ENCODE assay signal across 8 mouse cellular contexts in genomic region chr6:120736566-120736965, GRCm38 (mm10). TPM values are rescaled to one million over a fixed set of nuclear protein-coding genes. Genes with fewer than 3 reads are reported as not detected.
DNase-seq lines count a peak whose midpoint lies in the region; ATAC-seq lines count a peak whose summit lies in the region.

No protein-coding gene starts in this region.

- H3K27ac ChIP-seq in midbrain, embryonic 12.5 days (replicated peaks), result no peak overlapping the region
- no peak overlapping the region for H3K27ac ChIP-seq in midbrain, embryonic 10.5 days (replicated peaks)
- H3K27ac ChIP-seq in neural tube, embryonic 15.5 days (replicated peaks), result no peak overlapping the region

- no peaks in the 10 kb centered on the region for H3K27me3 ChIP-seq in midbrain, embryonic 12.5 days
- no peaks in the 10 kb centered on the region for H3K27me3 ChIP-seq in midbrain, embryonic 10.5 days (ENCODE audit: low read depth, poor library complexity, severe bottlenecking)
- no peaks in the 10 kb centered on the region for H3K27me3 ChIP-seq in neural tube, embryonic 15.5 days (replicated peaks)

- no peak for DNase-seq in midbrain, embryonic 10.5 days (ENCODE audit: low spot score)
- DNase-seq in Muller cell, postnatal 12 days (ENCODE audit: inconsistent ontology term), result peak; percentile 27
- peak; percentile 39 for DNase-seq in cerebellum, adult 8-10 months
- DNase-seq in heart, postnatal 4 days, result peak; percentile 39
- peak; percentile 29 to 76 for DNase-seq in left cerebral cortex, postnatal 25 days (ENCODE audit: low spot score in 2 of 2)
- no peak for DNase-seq in ovary, postnatal 10 days (ENCODE audit: low spot score)

- peaks cover 30% of the 10 kb centered on the region for H3K36me3 ChIP-seq in midbrain, embryonic 12.5 days
- peaks cover 75% of the 10 kb centered on the region for H3K36me3 ChIP-seq in midbrain, embryonic 10.5 days
- H3K36me3 ChIP-seq in neural tube, embryonic 15.5 days, result no peaks in the 10 kb centered on the region

- intact Hi-C loops in left cerebral cortex, postnatal 25 days (cut with DNase I), result loop anchor here (1.0 to 10.0 kb wide), 2 partner anchors 197 to 302 kb away; no protein-coding TSS in a partner anchor

- ATAC-seq in midbrain, embryonic 12.5 days (ENCODE audit: low FRiP score, low read depth), result peak; percentile 70; the same call in 1 of the 2 replicates
- peak; percentile 83; the same call in 1 of the 2 replicates for ATAC-seq in neural tube, embryonic 15.5 days (ENCODE audit: low FRiP score)

- H3K4me3 ChIP-seq in midbrain, embryonic 12.5 days, result no peak overlapping the region
- no peak overlapping the region for H3K4me3 ChIP-seq in midbrain, embryonic 10.5 days
- no peak overlapping the region for H3K4me3 ChIP-seq in neural tube, embryonic 15.5 days (replicated peaks)

- no peaks in the 10 kb centered on the region for H3K4me1 ChIP-seq in midbrain, embryonic 12.5 days
- H3K4me1 ChIP-seq in midbrain, embryonic 10.5 days, result no peaks in the 10 kb centered on the region
- no peaks in the 10 kb centered on the region for H3K4me1 ChIP-seq in neural tube, embryonic 15.5 days

- WGBS in midbrain, embryonic 12.5 days, result 81% methylated on average over 3 of the region's 3 CpGs
- WGBS in midbrain, embryonic 10.5 days, result 79% methylated on average over 3 of the region's 3 CpGs
- 82% methylated on average over 3 of the region's 3 CpGs for WGBS in neural tube, embryonic 15.5 days

- no peak overlapping the region for H3K4me2 ChIP-seq in midbrain, embryonic 12.5 days (replicated peaks)
- H3K4me2 ChIP-seq in neural tube, embryonic 15.5 days, result no peak overlapping the region

- no peak overlapping the region for H3K9ac ChIP-seq in midbrain, embryonic 12.5 days (replicated peaks)
- no peak overlapping the region for H3K9ac ChIP-seq in neural tube, embryonic 15.5 days (replicated peaks)

- no peaks in the 10 kb centered on the region for H3K9me3 ChIP-seq in midbrain, embryonic 12.5 days
- H3K9me3 ChIP-seq in midbrain, embryonic 10.5 days (replicated peaks), result no peaks in the 10 kb centered on the region
- H3K9me3 ChIP-seq in neural tube, embryonic 15.5 days (replicated peaks), result no peaks in the 10 kb centered on the region

RNA-seq across cellular contexts. Expression of gene Slc25a18, which starts 36.8 kb away (rescaled TPM):
- polyA plus RNA-seq in midbrain, embryonic 12.5 days (2016; fragmentation: Nextera tagmentation; extraction: Ambion mirVana), result 1.4 and 1.9 TPM in 2 replicates
- polyA plus RNA-seq in midbrain, embryonic 10.5 days (2016; fragmentation: Nextera tagmentation; extraction: Ambion mirVana), result 0.35 and 1.2 TPM in 2 replicates
- under 1 TPM; 0.14 to 0.36 TPM for total RNA-seq in heart, postnatal 4 days (2021)
- 10 to 100 TPM; 65.3 to 66.5 TPM for total RNA-seq in left cerebral cortex, postnatal 25 days (2021)
- polyA plus RNA-seq in neural tube, embryonic 15.5 days (2015; fragmentation: Nextera tagmentation; extraction: Ambion mirVana), result 22.1 and 22.5 TPM in 2 replicates

Comparison
In these comparisons a context has a peak if more than half of its experiments do, and no peak if none do; other contexts are left out.
1. DNase-seq: peak in Muller cell, postnatal 12 days (single experiment), cerebellum, adult 8-10 months (single experiment), heart, postnatal 4 days (single experiment) and left cerebral cortex, postnatal 25 days (2 of 2); none in midbrain, embryonic 10.5 days (single experiment) and ovary, postnatal 10 days (single experiment).